Mouse (Mus musculus): ENCODE measurements at regions not wholly inside any gene's neighbourhood (a gene's known extent, or its start where the extent isn't known, plus 50 kb on each side); places are given as distances from the start of the nearest gene placed in this dataset.
A peak's percentile ranks its signal among the peaks of the same experiment; 100 is the strongest.

DNA sequence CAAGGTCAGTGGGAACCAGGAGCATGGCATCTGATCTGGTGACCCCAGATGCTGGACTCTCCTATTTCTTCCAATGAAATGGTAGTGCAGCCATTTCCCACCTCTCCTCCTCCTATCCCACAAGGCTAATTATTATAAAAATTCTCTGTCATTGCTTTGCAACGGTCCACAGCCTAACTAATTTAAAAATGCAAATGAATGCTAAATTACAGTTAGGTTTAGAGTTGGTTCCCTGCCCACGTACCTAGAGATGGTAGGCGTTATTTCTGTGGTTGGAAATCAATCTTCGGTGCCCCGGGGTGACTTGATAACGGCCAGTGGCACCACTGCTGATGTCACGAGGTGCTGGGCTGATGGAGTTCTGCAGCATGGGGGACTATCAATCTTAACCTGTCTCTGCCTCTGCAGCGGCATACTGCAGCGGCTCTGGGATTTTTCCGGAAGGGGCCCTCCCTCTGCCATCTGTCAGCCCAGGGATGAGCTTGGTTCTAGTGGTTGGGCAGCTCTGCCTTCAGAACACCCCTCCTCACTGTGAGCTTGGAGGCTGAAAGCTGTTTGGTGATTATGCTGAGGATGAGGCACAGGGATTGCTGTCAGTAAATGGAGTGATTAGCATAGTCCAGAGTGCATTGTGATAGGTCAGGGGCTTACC lies 66.5 kb downstream of the Nmur2 start:
- DNase-seq = no peak

DNA sequence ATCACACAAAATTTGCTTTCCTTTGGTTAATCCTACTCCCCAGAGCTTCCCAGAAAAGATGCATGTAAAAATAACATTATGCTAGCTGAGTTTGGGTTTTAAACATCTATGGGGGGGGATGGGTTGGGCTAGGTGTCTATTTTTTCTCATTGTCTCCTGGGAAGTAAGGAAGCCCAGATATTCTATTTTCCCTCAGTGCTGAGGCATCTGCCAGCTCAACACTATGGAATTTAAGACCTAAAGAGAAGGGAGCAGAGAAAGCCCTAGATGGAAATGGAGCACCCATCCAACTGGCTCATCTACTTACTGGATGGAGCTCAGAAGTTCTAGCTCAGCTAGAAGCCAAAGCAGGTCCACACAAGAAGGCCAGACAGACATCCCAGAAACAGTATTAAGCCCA lies 74.2 kb downstream of the Nmur2 start:
- no peak for DNase-seq

DNA sequence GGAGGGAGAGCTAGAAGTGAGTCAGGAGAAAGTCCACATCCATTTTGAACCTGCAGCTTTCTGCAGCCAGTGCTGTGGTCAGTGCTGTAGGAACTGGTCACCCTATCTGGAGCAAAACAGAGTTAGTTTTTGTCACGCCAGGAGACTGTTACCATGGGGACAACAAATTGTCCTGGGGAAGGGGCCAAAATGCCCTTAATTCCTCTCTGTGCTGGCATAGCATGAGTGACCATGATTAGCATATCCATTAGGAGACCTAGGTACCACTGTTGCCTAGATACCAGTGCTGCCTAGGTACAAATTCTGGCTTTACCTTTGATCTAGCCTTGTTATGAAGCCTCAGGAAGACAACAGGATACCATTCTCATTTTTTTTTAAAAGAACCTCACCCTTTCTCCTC lies 82.4 kb downstream of the Nmur2 start:
- DNase-seq = peak; percentile 1

DNA sequence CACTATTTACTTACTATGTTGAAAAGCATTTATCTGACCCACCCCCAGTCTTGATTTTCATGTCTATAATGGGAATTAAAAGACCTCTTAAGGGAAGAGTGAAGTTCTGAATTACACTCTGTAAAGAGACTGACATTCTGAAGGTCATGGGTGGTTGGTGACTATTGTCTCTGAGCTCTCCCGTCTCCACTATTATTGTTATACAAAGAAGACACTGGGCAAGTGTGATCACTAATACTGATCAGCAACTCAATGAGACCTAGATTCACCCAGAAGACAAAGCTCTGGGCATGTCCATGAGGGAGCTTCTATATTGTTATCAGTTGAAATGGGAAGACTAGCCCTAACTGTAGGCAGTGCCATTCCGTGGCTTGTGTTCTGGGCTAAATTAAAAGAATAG lies 83.5 kb downstream of the Nmur2 start:
- no peak for DNase-seq

DNA sequence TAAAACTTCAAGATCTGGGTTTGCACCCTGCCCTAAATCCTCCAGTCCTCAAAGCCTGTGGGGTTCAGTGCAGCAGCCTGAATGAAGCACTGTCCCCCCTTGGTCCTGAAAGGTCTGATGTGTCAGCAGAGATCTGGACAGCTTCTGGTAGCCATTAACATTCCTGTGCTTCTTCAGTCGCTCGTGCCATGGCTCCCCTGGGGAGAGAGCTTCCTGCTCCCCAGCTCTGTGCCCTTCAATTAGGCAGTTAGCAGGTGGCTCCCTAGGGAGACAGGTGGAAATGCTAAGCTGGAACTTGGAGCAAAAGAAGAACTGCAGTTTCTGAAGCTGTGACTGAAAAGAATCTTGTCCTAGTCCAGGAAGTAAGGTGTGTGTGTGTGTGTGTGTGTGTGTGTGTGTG lies 87.1 kb downstream of the Nmur2 start:
- no peak for DNase-seq

DNA sequence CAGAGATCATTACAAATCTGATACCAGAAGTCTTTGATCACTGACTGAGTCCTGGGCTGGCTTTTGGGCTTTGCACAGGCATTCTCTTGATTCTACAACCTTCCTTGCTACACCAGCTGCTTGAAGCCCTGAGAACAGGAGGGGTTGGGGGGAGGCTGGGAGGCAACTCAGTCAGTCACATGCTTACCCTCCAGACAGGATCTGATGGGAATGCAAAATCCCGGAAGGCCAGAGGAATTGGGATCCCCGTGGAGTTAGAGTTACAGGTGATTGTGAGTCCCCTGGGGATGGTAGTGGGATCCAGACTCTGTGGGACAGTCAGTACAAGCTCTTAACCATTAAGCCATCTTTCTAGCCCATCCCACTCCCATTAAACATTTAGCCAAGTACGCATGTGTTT lies 91.2 kb downstream of the Nmur2 start:
- DNase-seq = no peak

DNA sequence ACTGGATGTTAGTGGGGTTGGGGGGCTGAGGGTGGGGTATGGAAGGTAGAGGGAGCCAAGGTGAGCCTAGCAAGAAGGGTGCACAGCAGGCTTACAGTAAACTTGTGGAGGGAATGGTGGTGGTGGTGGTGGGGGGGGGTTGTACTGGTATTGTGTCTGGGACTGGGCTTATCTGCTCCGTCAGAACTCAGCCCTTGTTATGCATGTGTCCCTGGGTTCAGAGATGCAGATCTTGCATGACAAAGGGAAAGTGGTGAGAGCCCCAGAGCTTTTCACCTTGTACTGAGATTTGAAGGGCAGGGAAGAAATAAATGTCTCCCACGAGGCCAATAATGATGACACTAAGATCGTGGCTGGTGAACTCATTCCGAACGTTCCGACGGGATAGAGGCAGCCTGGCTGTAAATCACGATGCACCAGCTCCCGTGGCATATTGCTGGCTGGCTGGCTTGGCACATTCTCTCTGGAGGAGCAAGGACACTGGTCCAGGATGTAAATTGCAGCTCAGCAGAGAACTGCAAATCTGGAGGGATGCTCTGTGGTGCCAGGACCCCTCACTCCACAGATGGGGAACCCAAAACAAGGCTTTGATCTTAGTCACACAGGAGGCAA lies 94.1 kb downstream of the Nmur2 start:
- DNase-seq = no peak

DNA sequence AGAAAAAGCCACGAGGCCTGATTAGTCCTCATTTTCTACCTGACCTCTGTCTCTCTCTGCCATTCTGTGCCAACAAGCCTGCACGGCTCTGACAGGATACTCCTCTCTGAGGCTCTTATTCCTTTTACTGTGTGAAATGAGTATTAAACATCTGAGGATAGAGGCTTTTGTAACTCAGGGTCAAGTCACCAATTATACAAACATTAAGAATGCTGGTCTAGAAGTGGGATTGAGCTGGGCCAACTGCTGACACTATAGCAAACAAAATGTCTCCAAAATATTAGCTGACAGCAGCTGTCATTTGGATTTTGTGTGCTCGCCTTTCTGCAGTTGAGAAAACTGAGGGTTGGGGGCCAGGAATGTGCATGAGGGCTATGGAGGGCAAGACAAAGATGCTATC lies 94.8 kb downstream of the Nmur2 start:
- no peak for DNase-seq

DNA sequence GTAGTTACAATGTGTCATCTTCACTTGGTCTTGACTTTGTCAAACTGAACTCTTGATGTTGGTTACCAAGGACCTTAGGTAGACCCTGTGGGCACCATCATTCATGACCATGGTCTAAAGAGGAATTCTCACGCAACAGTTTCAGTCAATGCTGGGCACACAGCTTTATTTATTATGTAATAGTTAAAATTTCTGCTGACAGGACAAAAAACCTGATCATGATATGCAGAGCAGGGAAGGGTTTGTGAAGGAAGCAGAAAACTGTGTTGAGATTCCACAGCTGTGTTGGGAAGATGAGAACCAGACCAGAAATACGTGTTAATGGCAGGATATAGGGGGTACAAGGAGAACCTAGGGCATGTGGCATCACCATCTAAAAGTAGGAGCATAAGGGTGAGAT lies 100.8 kb downstream of the Nmur2 start:
- DNase-seq = no peak

DNA sequence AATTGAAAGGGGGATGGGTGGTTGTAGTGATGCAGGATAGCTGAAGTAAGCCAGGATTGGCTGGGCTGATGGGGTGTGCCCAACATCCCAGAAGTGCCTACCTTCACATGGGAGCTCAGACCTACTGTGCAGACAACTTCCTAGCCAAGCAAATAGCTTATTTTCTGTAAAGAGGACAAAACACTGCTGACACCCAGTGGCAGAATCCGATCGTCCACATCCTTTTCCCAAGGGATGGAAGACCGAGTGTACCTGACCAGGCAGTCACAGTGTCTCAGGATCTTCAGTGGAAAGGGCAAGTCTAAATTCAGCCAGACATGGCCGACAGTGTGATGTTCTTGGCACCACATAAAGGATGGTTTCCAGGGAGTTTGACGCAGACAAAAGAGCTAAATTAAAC lies 114.4 kb downstream of the Nmur2 start:
- DNase-seq = no peak

DNA sequence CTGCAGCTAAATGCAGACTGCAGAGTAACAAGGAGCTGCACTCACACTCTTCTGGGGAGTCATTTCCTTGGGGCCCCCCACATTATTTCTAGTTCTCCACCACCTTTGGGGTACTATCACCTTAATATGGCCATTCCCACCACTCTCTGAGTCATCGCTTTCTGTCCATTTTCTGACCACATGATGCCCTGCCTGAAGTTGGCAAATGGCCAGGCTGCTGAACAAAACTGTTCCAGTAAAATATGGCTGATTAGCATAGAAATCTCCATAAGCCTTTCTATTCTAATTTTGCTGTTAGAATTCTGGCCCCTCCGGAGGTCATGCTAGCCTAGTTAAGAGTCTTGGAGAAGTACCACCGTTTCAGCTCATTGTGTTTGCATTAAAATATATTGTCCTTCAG lies 121.7 kb downstream of the Nmur2 start:
- no peak for DNase-seq

DNA sequence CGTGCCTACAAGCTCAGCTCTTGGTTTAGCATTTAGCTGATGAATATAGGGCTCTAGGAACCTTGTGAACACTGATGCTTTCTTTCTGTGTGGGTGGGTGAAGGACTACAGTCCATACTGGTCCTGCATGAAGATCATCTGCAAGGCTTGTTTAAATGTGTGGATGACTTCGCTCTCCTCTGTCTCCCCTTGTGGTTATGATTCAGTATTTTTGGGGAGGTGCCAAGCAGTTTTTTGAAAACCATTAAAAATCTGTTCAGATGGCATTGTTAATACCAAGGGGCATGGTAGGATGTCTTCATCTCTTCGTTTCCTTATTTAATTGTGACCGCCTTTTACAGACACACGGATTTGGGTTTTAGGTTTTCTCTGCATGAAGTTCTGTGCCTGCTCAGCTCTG lies 122.4 kb downstream of the Nmur2 start:
- DNase-seq = no peak

DNA sequence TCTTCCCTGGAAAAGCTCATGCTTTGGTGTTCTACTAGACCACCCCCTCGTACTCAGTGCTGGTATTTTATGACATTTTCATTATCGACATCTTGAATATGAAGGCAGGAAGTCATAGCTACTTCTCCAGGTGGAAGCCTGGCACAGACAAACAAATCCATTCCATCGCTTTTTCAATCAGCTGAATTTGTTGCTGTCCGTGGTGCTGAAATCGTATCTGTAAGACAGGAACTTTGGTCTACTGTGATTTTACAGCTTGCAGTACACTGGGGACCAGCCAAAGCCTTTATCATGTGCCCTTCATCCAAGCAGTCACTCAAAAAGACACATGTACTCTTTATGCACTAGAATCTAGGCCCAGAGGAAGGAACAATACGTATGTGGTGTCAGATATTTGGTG lies 143.3 kb downstream of the Nmur2 start:
- DNase-seq = peak; percentile 28

DNA sequence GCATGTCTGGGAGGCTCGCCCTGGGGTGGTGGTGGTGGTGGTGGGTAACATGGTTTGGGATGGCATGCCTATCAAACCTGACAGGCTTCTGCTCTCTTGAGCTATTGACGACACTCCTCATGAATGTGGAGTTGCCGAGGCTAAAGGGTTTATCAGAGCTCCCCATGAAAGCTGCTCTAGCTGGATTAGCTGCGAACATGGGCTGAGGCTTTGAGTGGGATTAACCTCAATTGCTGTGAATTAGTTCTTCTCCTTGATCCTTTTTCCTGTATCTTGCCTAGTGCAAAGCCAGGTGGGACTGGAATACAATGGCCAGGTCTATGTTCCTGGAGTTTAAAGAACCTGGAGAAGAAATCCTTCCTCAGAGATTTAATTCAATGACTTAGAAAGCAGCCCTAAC lies 150.6 kb downstream of the Nmur2 start:
- no peak for DNase-seq

DNA sequence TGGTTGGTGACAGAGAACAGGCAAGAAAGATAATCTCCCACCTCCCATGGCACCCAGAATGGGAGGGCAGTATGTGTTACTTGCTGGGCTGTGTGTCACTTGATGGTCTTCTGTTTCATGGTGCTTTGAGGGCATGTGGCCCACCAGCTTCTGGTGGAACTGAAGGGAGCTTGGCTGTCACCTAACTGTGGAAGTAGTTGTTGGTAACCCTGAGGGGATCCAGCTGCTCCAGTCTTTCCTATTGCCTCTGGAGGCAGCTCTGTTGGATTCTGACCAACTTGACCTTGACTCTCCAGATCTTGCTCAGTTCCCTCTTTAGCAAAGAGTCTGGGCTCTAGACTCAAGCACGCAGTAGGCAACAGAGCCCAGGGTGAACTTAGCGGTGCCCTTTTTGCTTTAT lies 162.2 kb downstream of the Nmur2 start:
- DNase-seq = no peak

DNA sequence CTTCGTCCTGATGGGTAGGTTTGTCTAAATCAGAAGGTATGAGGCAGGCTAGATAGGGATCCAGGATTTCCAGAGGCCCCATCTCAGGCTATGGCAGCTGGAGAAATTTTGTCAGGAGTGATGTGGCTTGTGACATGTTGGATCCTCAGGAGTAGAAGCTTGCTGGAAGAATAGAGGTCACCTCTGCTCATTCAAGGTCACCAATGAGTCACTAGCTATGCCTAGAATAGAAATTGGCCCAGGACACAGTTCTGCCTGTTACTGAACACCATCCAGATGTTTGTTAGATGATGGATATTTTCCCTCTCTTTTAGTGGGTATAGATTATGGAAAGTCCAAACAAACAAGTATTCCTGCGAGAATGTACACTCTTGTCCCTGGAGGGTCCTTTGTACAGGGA lies 173.7 kb downstream of the Nmur2 start:
- DNase-seq = no peak

DNA sequence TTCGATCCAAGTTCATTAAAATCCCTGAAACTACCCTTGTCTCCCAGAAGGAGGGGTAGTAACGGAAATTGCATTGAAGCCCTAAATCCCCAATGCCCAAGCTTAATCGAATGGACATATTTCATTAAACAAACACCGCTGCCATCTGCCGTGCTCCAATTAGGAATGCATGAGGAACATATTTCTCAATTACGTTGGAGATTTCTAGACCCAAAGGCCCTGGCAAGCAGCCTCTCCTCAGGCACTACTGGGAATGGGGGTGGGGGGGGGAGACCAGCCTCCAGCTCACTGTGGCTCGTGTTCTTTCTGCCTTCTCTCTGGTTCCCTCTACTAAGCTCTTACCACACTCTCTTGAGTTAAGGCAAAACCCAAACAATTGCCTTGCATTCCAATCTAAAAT lies 181.6 kb downstream of the Nmur2 start:
- no peak for DNase-seq

DNA sequence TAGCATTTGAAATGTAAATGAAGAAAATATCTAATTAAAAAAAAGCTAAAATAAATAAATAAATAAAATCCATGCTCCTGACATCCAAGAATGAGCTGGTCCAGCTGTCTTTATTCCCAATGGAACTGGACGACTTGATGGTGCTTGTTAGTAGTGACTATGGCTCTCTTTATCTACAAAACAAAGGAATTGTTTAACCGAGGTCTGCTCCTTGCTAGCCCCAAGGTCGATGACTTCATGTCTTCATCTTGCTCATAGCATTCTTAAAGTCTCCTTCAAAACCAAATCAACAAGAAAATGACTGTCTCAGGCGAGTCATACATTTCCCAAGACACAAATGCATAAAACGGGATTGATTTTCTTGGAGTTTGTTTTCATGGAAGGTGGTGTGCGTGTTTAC lies 212.5 kb upstream of the Glra1 start:
- no peak for DNase-seq

DNA sequence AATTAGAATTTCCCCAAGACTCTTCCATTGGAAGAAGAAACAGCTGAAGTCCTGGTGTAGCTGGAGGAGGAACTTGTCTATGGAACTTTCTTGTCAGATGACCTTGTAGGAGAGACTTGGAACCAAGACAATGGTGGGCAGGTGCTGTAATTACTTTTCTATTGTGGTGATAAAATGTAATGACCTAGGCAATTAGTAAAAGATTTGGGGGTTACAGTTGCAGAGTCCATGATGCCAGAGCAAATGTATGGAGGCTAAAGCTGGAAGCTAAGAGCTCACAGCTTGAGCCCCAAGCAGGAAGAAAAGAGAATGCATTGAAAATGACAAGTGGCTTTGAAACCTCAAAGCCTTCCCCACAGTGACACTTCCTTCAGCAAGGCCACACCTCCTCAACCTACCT lies 208.6 kb upstream of the Glra1 start:
- no peak for DNase-seq

DNA sequence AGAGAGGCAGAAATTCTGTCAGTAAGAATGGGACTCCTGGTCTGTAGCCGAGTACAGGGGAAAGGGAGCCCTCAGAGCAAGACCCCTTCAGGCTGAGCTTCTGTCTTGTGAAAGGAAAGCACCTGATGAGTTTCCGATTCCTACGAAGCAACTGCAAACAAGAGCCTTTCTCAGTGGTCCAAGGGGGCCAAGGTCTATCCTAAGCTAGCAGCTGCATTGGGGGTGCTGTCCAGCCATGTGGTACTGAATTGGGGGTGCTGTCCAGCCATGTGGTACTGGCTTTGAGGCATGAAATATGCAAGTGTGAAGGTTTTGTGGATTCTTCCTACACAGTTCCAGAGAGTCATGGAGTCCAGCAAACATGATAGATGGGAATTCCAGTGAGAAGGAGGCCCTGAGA lies 202.7 kb upstream of the Glra1 start:
- DNase-seq = no peak

DNA sequence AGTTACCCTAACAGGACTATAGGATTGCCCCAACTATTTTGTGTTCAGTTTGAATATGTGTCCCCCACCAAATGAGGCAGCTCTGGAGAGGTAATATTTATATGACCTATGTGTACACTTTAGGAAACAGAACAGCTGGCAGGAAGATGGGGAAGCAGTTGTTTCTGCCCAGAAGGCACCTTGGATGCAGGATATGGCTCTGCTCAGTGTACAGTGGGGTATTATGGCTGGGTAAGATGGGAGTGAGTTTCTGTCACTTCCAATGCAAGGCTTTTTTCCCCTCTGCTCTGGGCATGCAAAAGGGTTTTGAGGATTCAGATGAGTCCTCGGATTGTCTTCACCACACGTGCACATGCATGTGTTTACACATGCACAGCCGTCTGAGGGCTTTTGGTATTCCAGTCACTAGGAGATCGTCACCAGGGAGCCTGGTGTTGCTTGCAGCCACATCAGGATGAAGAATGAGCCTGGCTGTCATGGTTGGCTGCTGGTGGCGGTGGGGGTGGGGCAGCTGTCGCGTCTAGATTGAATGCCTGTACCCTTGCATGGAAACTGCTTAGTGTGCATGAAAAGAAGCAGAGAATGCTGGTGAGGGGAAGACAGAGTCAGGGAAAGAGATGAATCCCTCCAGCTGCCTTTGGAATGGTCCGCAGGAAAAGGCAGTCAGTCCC lies 183.3 kb upstream of the Glra1 start:
- no peak for DNase-seq

DNA sequence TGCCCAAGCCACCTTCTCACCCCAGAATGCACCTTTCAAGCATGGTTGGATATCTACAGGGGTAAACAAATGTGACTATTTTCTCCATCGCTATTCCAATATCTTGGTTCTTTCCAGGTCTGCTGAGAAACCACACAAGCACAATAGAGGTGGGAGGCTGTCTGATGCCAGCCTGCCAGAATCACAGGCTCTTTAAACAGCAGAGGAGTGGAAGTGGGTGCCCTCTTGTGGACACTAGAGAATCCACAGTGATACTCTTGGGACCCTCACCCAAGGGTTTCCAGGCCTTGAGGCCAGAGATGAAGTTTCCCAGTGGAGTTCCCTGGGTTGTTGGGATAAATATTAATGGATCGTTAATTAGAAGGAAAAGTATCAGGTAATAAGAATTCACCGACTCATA lies 181.6 kb upstream of the Glra1 start:
- DNase-seq = no peak

DNA sequence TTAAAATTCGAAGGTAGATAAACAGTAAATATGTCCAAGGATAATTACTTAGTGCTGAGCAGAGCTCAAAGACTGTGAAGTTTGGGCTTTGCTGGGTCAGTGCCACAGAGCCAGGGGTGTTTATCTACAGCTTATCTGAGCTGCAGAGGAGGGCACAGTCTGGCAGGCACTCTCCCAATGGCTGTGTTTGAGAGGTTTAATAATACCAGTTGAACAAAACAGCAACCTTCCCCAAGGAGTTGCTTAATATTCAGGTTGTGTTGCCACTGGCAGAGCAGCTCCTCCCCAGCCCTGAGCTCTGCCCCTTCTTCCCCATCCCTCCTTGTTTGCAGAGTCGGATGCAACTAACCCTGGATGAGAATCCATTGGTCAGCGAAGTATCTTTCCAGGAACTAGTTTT lies 173.0 kb upstream of the Glra1 start:
- DNase-seq = no peak

DNA sequence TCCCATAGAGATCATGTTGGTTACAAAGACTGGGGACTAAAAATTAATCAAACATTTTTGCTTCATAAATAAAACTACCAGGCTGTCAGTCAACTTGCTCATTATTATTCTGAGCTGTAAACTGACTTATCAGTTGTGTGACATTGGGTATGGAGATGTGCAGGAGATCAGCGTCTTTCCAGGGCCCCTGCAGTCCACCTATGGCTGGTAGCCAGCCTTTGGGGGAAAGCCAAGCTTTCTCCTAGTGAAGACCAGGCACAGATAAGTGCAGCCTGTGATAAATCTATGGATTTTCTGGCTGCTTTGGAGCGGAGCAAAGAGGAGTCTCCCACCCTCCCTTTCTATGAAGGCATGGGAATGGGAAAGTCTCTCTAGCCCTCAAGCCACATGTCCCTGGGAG lies 172.0 kb upstream of the Glra1 start:
- DNase-seq = no peak

DNA sequence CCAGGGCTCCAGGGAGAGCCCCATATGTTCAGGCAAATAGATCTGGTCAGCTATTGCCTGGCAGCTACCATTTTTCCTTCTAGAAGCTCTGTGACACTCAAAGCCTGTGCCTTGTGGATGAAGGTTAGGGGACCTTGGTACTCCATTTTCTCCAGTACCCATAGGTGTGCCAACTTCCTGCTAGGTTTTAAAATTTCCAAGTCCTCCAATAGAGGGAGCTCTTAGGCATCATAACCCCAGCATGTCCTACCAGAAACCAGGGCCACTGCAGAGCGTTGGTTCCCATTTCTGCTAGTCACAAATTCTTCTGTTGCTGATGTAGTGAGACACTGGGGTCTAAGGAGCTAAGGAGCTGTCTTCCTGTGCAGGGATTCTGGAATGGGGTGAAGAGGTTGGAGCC lies 165.3 kb upstream of the Glra1 start:
- DNase-seq = no peak
